Mouse (Mus musculus) liver, postnatal 0 days (tissue): ENCODE results near the gene Degs1. TPM values are rescaled to one million over a fixed set of nuclear protein-coding genes. Genes with fewer than 3 reads are reported as not detected.

Experiments used
- ATAC-seq: fragments of 200-750 bp; cut with Nextera tagmentation; 2 replicates; pipeline ENCODE4 v1.8.0; 2017; ENCODE audit warnings: mild to moderate bottlenecking, moderate library complexity
- DNase-seq: peaks from one replicate; pipeline ENCODE4 v3.0.0-alpha.2; 2016
- H3K27ac ChIP-seq: fragments of 300-500 bp; sonication (generic); 2 replicates; pipeline ENCODE4 v1.5.1; 2014; ENCODE audit warnings: antibody characterized with exemption, moderate library complexity, mild to moderate bottlenecking, low read depth
- H3K27me3 ChIP-seq: fragments of 300-500 bp; sonication (generic); 2 replicates; pipeline ENCODE4 v1.6.1; 2014; ENCODE audit warnings: low read length, control low read depth, mixed read lengths; ENCODE audit not compliant: insufficient read depth
- H3K36me3 ChIP-seq: fragments of 300-500 bp; sonication (generic); replicated peaks from 2 replicates; pipeline ENCODE4 v1.6.1; 2014; ENCODE audit warnings: mild to moderate bottlenecking, control low read depth, low read length, moderate library complexity, mixed read lengths; ENCODE audit not compliant: insufficient read depth
- H3K4me1 ChIP-seq: fragments of 300-500 bp; sonication (generic); 2 replicates; pipeline ENCODE4 v1.6.1; 2014; ENCODE audit warnings: antibody characterized with exemption, mild to moderate bottlenecking, control low read depth; ENCODE audit not compliant: insufficient read depth
- H3K4me2 ChIP-seq: fragments of 300-500 bp; sonication (generic); 2 replicates; pipeline ENCODE4 v1.6.1; 2014; ENCODE audit warnings: low read depth, mild to moderate bottlenecking, low read length, moderate library complexity, mixed read lengths
- H3K4me3 ChIP-seq: fragments of 300-500 bp; sonication (generic); 2 replicates; pipeline ENCODE4 v1.5.1; 2014; ENCODE audit warnings: low read depth, low read length
- H3K9ac ChIP-seq: fragments of 300-500 bp; sonication (generic); replicated peaks from 2 replicates; pipeline ENCODE4 v1.6.1; 2014; ENCODE audit warnings: mild to moderate bottlenecking, moderate library complexity
- H3K9me3 ChIP-seq: fragments of 300-500 bp; sonication (generic); 2 replicates; pipeline ENCODE4 v1.6.1; 2016; ENCODE audit warnings: mild to moderate bottlenecking, control low read depth, low read length, mixed read lengths
- CTCF ChIP-seq: sonication (generic); IDR thresholded peaks from 2 replicates; pipeline ENCODE4 v1.5.1; 2016; ENCODE audit warnings: antibody characterized with exemption, low read depth
- EP300 ChIP-seq: IDR thresholded peaks from 2 replicates; pipeline ENCODE4 v1.6.1; 2016; ENCODE audit warnings: antibody characterized with exemption, low read depth, mild to moderate bottlenecking
- WGBS: fragments of 180-500 bp; shearing (Covaris S2); extraction: QIAGEN DNeasy Blood & Tissue Kit; methylation state at CpG from one replicate; pipeline ENCODE4 v1.1.7; 2014; ENCODE audit not compliant: insufficient replicate concordance; 5-methylcytosine and 5-hydroxymethylcytosine counted together
- polyA plus RNA-seq: library from polyadenylated mRNA; unstranded; fragments of >200 nt; fragmentation: Nextera tagmentation; extraction: Ambion mirVana; gene quantifications from 2 replicates; pipeline ENCODE4 v1.2.1, GENCODE M21; 2015

Gene Degs1
- polyA plus RNA-seq, 1 experiment from 2014 or later, result 96.4 TPM

- Histone ChIP-seq H3K9me3 (no peaks in the 10 kb centered on the region), H3K27me3 (no peaks in the 10 kb centered on the region), H3K36me3 (no peaks in the 10 kb centered on the region), H3K4me2 (no peak overlapping the region), H3K9ac (no peak overlapping the region), H3K4me3 (no peak overlapping the region), H3K27ac (no peak overlapping the region), H3K4me1 (no peaks in the 10 kb centered on the region)
- TF ChIP-seq CTCF, result no peak
- TF ChIP-seq EP300, result no peak
- no peak for ATAC-seq
- no peak for DNase-seq
- WGBS, result 59% methylated on average over 5 of the region's 5 CpGs
These were observed 37.6 kb downstream of the Degs1 start for GRCm38 (mm10) chr1:182245003-182245402.

GRCm38 (mm10) chr1:182238056-182238703 is 44.4 kb downstream of the Degs1 start:
- Histone ChIP-seq H3K4me1 (no peaks in the 10 kb centered on the region), H3K27me3 (no peaks in the 10 kb centered on the region), H3K9ac (no peak overlapping the region), H3K27ac (no peak overlapping the region), H3K4me2 (no peak overlapping the region), H3K9me3 (no peaks in the 10 kb centered on the region; the same call in 1 of the 2 replicates), H3K4me3 (no peak overlapping the region), H3K36me3 (no peaks in the 10 kb centered on the region)
- ATAC-seq, result no peak
- DNase-seq, result no peak
- WGBS, result 50% methylated on average over 7 of the region's 7 CpGs
- TF ChIP-seq EP300, result no peak
- no peak for TF ChIP-seq CTCF

GRCm38 (mm10) chr1:182237386-182237785 is 45.2 kb downstream of the Degs1 start:
- Histone ChIP-seq H3K27ac (no peak overlapping the region), H3K27me3 (no peaks in the 10 kb centered on the region), H3K4me3 (no peak overlapping the region), H3K4me2 (no peak overlapping the region), H3K36me3 (no peaks in the 10 kb centered on the region), H3K4me1 (no peaks in the 10 kb centered on the region), H3K9me3 (no peaks in the 10 kb centered on the region; the same call in 1 of the 2 replicates), H3K9ac (no peak overlapping the region)
- DNase-seq, result no peak
- WGBS, result 85% methylated on average over 1 of the region's 1 CpGs
- no peak for TF ChIP-seq EP300
- no peak for TF ChIP-seq CTCF
- ATAC-seq, result no peak

- H3K4me2 ChIP-seq, result no peak overlapping the region
- no peaks in the 10 kb centered on the region for H3K27me3 ChIP-seq
- TF ChIP-seq EP300 (no peak), CTCF (no peak)
- WGBS, result 46% methylated on average over 4 of the region's 4 CpGs
- DNase-seq (no peak), ATAC-seq (no peak)
- no peaks in the 10 kb centered on the region; the same call in 1 of the 2 replicates for H3K9me3 ChIP-seq
- H3K9ac ChIP-seq, result no peak overlapping the region
- no peak overlapping the region for H3K4me3 ChIP-seq
- no peak overlapping the region for H3K27ac ChIP-seq
- no peaks in the 10 kb centered on the region for H3K36me3 ChIP-seq
- H3K4me1 ChIP-seq, result no peaks in the 10 kb centered on the region
These were observed 47.4 kb downstream of the Degs1 start for GRCm38 (mm10) chr1:182235174-182235573.

GRCm38 (mm10) chr1:182229381-182229780 is 53.2 kb downstream of the Degs1 start:
- no peak for DNase-seq
- H3K27me3 ChIP-seq, result no peaks in the 10 kb centered on the region
- H3K9ac ChIP-seq, result no peak overlapping the region
- no peaks in the 10 kb centered on the region for H3K4me1 ChIP-seq
- WGBS, result 73% methylated on average over 4 of the region's 4 CpGs
- H3K4me3 ChIP-seq, result no peak overlapping the region
- TF ChIP-seq CTCF, result no peak
- TF ChIP-seq EP300, result no peak
- H3K9me3 ChIP-seq, result no peaks in the 10 kb centered on the region
- H3K27ac ChIP-seq, result no peak overlapping the region
- no peaks in the 10 kb centered on the region for H3K36me3 ChIP-seq
- H3K4me2 ChIP-seq, result no peak overlapping the region
- ATAC-seq, result no peak

- no peak overlapping the region for H3K4me3 ChIP-seq
- H3K4me2 ChIP-seq, result no peak overlapping the region
- no peak for DNase-seq
- no peaks in the 10 kb centered on the region for H3K27me3 ChIP-seq
- no peaks in the 10 kb centered on the region for H3K36me3 ChIP-seq
- H3K27ac ChIP-seq, result no peak overlapping the region
- TF ChIP-seq EP300, result no peak
- H3K4me1 ChIP-seq, result no peaks in the 10 kb centered on the region
- no peak for ATAC-seq
- no peaks in the 10 kb centered on the region for H3K9me3 ChIP-seq
- WGBS, result 64% methylated on average over 12 of the region's 12 CpGs
- H3K9ac ChIP-seq, result no peak overlapping the region
These were observed 55.3 kb downstream of the Degs1 start for GRCm38 (mm10) chr1:182227141-182227963.
